Mouse (Mus musculus): ENCODE data around the gene Fbxo4. TPM values are rescaled to one million over a fixed set of nuclear protein-coding genes. Genes with fewer than 3 reads are reported as not detected.

The Fbxo4 gene
- total and polyA plus RNA-seq, 3 experiments, result 2.1 to 23.2 (median 17.2) TPM

- TF ChIP-seq POLR2AphosphoS5 (IDR thresholded peaks at IDR 0.05; ENCODE audit: insufficient replicate concordance, low read depth, low read length), result no peak
- no peak for TF ChIP-seq GATA2 (IDR thresholded peaks at IDR 0.05; ENCODE audit: borderline replicate concordance, low read depth, low read length)
- no peak for TF ChIP-seq GATA1 (IDR thresholded peaks at IDR 0.05; ENCODE audit: borderline replicate concordance, low read length)
- no peak for TF ChIP-seq TAL1 (conservative IDR thresholded peaks at IDR 0.05; ENCODE audit: low read depth, low read length)
- TF ChIP-seq CTCF (IDR thresholded peaks at IDR 0.05; ENCODE audit: low read depth, low read length), result no peak
- H3K9me3 ChIP-seq (replicated peaks), result no peaks in the 10 kb centered on the region
- peaks cover 15% of the 10 kb centered on the region for H3K4me1 ChIP-seq (ENCODE audit: insufficient read depth, low read depth, low read length)
- ATAC-seq (ENCODE audit: extremely low read depth, insufficient number of reproducible peaks, low FRiP score, poor library complexity, severe bottlenecking) (peak; percentile 90), DNase-seq (ENCODE audit: low spot score) (peak; percentile 65)
- no peaks in the 10 kb centered on the region for H3K36me3 ChIP-seq (replicated peaks)
- peaks cover 19% of the 10 kb centered on the region for H3K27me3 ChIP-seq (ENCODE audit: insufficient read depth, low read length)
- H3K4me3 ChIP-seq (ENCODE audit: low read depth, low read length), result peak within 1 kb of the TSS; percentile 71
Observed at GRCm38 (mm10) chr15:4026231-4026773, 46.9 kb upstream of the Fbxo4 start, which contains the start of gene Oxct1. Gene Oxct1 (plus strand): TSS chr15:4026383.

DNA sequence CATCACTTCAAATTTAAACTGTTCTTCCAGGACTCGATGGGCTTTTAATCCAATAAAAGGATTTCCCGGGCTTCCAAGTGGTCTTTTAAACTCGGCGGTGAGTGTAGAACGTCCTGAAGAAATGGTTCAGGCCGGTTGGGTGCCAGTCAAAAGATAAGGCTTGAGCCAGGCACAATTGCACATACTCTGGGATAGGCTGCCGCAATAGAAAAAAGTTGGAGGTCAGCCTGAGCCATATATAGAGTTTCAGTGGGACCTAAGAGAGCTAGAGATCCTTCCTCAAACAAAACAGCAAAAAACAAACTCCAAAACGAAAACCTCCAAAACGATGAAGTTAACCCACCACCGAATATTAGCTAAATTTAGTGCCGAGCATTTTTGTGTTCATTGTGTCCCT, 46.1 kb upstream of the Fbxo4 start:
- ATAC-seq (ENCODE audit: extremely low read depth, insufficient number of reproducible peaks, low FRiP score, poor library complexity, severe bottlenecking) (no peak), DNase-seq (ENCODE audit: low spot score) (no peak)
- Histone ChIP-seq H3K4me3 (ENCODE audit: low read depth, low read length) (no peak overlapping the region), H3K9me3 (replicated peaks) (no peaks in the 10 kb centered on the region), H3K4me1 (ENCODE audit: insufficient read depth, low read depth, low read length) (peaks cover 15% of the 10 kb centered on the region), H3K36me3 (replicated peaks) (no peaks in the 10 kb centered on the region), H3K27me3 (ENCODE audit: insufficient read depth, low read length) (peaks cover 19% of the 10 kb centered on the region)
- TF ChIP-seq CTCF (IDR thresholded peaks at IDR 0.05; ENCODE audit: low read depth, low read length), result no peak
- TF ChIP-seq POLR2AphosphoS5 (IDR thresholded peaks at IDR 0.05; ENCODE audit: insufficient replicate concordance, low read depth, low read length), result no peak
- TF ChIP-seq TAL1 (conservative IDR thresholded peaks at IDR 0.05; ENCODE audit: low read depth, low read length), result no peak
- TF ChIP-seq GATA2 (IDR thresholded peaks at IDR 0.05; ENCODE audit: borderline replicate concordance, low read depth, low read length), result no peak
- TF ChIP-seq GATA1 (IDR thresholded peaks at IDR 0.05; ENCODE audit: borderline replicate concordance, low read length), result no peak

- Histone ChIP-seq H3K4me3 (ENCODE audit: low read depth, low read length) (no peak overlapping the region), H3K4me1 (ENCODE audit: insufficient read depth, low read depth, low read length) (peaks cover 15% of the 10 kb centered on the region), H3K9me3 (replicated peaks) (no peaks in the 10 kb centered on the region), H3K27me3 (ENCODE audit: insufficient read depth, low read length) (peaks cover 19% of the 10 kb centered on the region), H3K36me3 (replicated peaks) (no peaks in the 10 kb centered on the region)
- no peak for DNase-seq (ENCODE audit: low spot score)
- no peak for ATAC-seq (ENCODE audit: extremely low read depth, insufficient number of reproducible peaks, low FRiP score, poor library complexity, severe bottlenecking)
- TF ChIP-seq POLR2AphosphoS5 (IDR thresholded peaks at IDR 0.05; ENCODE audit: insufficient replicate concordance, low read depth, low read length) (no peak), CTCF (IDR thresholded peaks at IDR 0.05; ENCODE audit: low read depth, low read length) (no peak), TAL1 (conservative IDR thresholded peaks at IDR 0.05; ENCODE audit: low read depth, low read length) (no peak), GATA1 (IDR thresholded peaks at IDR 0.05; ENCODE audit: borderline replicate concordance, low read length) (no peak), GATA2 (IDR thresholded peaks at IDR 0.05; ENCODE audit: borderline replicate concordance, low read depth, low read length) (no peak)
Observed at GRCm38 (mm10) chr15:4024726-4025507, 45.5 kb upstream of the Fbxo4 start.

DNA sequence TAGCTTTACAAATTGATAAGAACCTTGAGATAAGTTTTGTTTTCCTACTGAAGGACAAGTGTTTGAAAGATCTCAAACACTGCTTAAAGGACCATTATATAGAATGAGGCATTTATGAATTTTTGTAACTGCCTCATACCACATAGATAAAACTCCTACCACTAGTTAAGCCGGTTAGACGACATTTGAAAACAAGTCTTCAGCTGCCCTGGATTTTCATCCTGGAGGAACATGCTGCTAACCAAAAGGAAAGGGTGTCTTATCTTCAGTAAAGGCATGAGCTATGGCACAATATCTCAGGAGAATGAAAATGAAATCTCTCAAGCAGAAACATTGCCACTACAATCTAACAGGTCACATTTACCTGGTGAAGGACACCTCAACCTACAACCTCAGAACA, 44.4 kb upstream of the Fbxo4 start:
- ATAC-seq (ENCODE audit: extremely low read depth, insufficient number of reproducible peaks, low FRiP score, poor library complexity, severe bottlenecking) (no peak), DNase-seq (ENCODE audit: low spot score) (no peak)
- TF ChIP-seq GATA2 (IDR thresholded peaks at IDR 0.05; ENCODE audit: borderline replicate concordance, low read depth, low read length), result no peak
- no peak for TF ChIP-seq CTCF (IDR thresholded peaks at IDR 0.05; ENCODE audit: low read depth, low read length)
- TF ChIP-seq GATA1 (IDR thresholded peaks at IDR 0.05; ENCODE audit: borderline replicate concordance, low read length), result no peak
- TF ChIP-seq TAL1 (conservative IDR thresholded peaks at IDR 0.05; ENCODE audit: low read depth, low read length), result no peak
- no peak for TF ChIP-seq POLR2AphosphoS5 (IDR thresholded peaks at IDR 0.05; ENCODE audit: insufficient replicate concordance, low read depth, low read length)
- no peaks in the 10 kb centered on the region for H3K9me3 ChIP-seq (replicated peaks)
- H3K4me3 ChIP-seq (ENCODE audit: low read depth, low read length), result no peak overlapping the region
- peaks cover 21% of the 10 kb centered on the region for H3K27me3 ChIP-seq (ENCODE audit: insufficient read depth, low read length)
- no peaks in the 10 kb centered on the region for H3K36me3 ChIP-seq (replicated peaks)
- peaks cover 15% of the 10 kb centered on the region for H3K4me1 ChIP-seq (ENCODE audit: insufficient read depth, low read depth, low read length)

DNA sequence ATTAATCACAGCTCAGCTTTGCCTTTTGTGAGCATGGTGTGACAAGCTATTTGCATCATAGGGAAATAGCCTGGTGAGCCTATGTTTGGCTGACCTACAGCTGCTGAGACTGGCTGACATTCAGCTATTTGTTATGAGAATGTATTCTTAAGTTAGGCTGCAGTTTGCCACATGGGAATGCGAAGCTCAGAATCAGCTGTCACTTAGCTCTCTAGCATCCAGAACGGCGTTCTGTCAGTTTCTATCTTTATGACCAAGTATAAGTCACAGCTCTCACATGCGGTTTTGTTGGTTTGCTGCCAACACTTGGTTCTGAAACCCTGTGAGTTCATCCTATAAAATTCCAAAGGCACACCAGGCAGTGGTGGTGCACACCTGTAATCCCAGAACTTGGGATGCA, 41.3 kb upstream of the Fbxo4 start:
- Histone ChIP-seq H3K4me1 (ENCODE audit: insufficient read depth, low read depth, low read length) (no peaks in the 10 kb centered on the region), H3K4me3 (ENCODE audit: low read depth, low read length) (no peak overlapping the region), H3K9me3 (replicated peaks) (no peaks in the 10 kb centered on the region), H3K36me3 (replicated peaks) (no peaks in the 10 kb centered on the region), H3K27me3 (ENCODE audit: insufficient read depth, low read length) (peaks cover 7% of the 10 kb centered on the region)
- DNase-seq (ENCODE audit: low spot score), result no peak
- TF ChIP-seq POLR2AphosphoS5 (IDR thresholded peaks at IDR 0.05; ENCODE audit: insufficient replicate concordance, low read depth, low read length), result no peak
- no peak for TF ChIP-seq GATA1 (IDR thresholded peaks at IDR 0.05; ENCODE audit: borderline replicate concordance, low read length)
- no peak for TF ChIP-seq CTCF (IDR thresholded peaks at IDR 0.05; ENCODE audit: low read depth, low read length)
- TF ChIP-seq TAL1 (conservative IDR thresholded peaks at IDR 0.05; ENCODE audit: low read depth, low read length), result no peak
- no peak for TF ChIP-seq GATA2 (IDR thresholded peaks at IDR 0.05; ENCODE audit: borderline replicate concordance, low read depth, low read length)
- ATAC-seq (ENCODE audit: extremely low read depth, insufficient number of reproducible peaks, low FRiP score, poor library complexity, severe bottlenecking), result no peak

DNA sequence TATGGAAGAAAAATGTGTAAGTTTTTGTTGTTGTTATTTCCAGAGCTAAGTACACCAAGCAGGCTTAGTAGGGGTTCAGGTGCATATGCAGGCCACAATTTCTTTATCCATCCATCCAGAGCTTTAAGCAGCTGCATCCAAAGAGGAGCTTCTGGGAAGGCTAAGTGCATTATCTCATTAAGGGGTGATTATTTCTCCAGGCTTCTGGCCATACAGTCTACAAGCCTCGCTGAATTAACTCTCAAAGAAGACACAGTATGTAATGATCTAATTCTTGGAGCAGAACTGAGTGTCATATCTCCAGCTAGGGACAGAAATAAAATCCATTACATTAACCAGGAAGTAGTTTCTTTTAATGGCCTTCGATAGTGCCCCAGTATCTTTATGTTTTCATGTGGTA, 34.5 kb upstream of the Fbxo4 start:
- TF ChIP-seq POLR2AphosphoS5 (IDR thresholded peaks at IDR 0.05; ENCODE audit: insufficient replicate concordance, low read depth, low read length) (no peak), TAL1 (conservative IDR thresholded peaks at IDR 0.05; ENCODE audit: low read depth, low read length) (no peak)
- H3K4me3 ChIP-seq (ENCODE audit: low read depth, low read length), result no peak overlapping the region
- ATAC-seq (ENCODE audit: extremely low read depth, insufficient number of reproducible peaks, low FRiP score, poor library complexity, severe bottlenecking) (no peak), DNase-seq (ENCODE audit: low spot score) (no peak)
- no peaks in the 10 kb centered on the region for H3K36me3 ChIP-seq (replicated peaks)
- no peaks in the 10 kb centered on the region for H3K9me3 ChIP-seq (replicated peaks)
- H3K4me1 ChIP-seq (ENCODE audit: insufficient read depth, low read depth, low read length), result no peaks in the 10 kb centered on the region
- peaks cover 3% of the 10 kb centered on the region; the same call in 1 of the 2 replicates for H3K27me3 ChIP-seq (ENCODE audit: insufficient read depth, low read length)

Measured in G1E (cell line).